Mouse (Mus musculus): ENCODE measurements around the gene Pde4dip. TPM values are rescaled to one million over a fixed set of nuclear protein-coding genes. Genes with fewer than 3 reads are reported as not detected.

Gene Pde4dip
- polyA plus RNA-seq, 1 experiment from 2014 or later: 99.4 TPM

GRCm38 (mm10) chr3:97682159-97682502 lies 206.4 kb downstream of the Pde4dip start:
- H3K36me3 ChIP-seq (ENCODE audit: control insufficient read depth, insufficient read depth, low read length): no peaks in the 10 kb centered on the region
- no peaks in the 10 kb centered on the region for H3K27me3 ChIP-seq (ENCODE audit: control insufficient read depth, insufficient read depth, low read length)
- H3K4me3 ChIP-seq (ENCODE audit: control insufficient read depth in 1 of 2, insufficient read depth in 1 of 2, low read depth in 1 of 2, low read length in 2 of 2): peak overlapping the region; percentile 42 to 43
- peak overlapping the region; percentile 62 for H3K9ac ChIP-seq (ENCODE audit: low read length)
- peak overlapping the region; percentile 87 for H3K4me2 ChIP-seq (ENCODE audit: low read length)
- WGBS: 2% methylated on average over 11 of the region's 11 CpGs
- no peak for ATAC-seq (ENCODE audit: insufficient number of reproducible peaks, insufficient read depth, low FRiP score, low read depth)
- H3K4me1 ChIP-seq (ENCODE audit: control insufficient read depth in 2 of 2, insufficient read depth in 2 of 2, low read length in 2 of 2): peaks cover 19 to 30% of the 10 kb centered on the region in 2 experiments
- H3K27ac ChIP-seq (replicated peaks in 1 of 2; ENCODE audit: control insufficient read depth in 1 of 2, insufficient read depth in 1 of 2, low read depth in 2 of 2, low read length in 2 of 2): no peak overlapping the region
- no peaks in the 10 kb centered on the region for H3K9me3 ChIP-seq (ENCODE audit: control insufficient read depth, low read length)

DNA sequence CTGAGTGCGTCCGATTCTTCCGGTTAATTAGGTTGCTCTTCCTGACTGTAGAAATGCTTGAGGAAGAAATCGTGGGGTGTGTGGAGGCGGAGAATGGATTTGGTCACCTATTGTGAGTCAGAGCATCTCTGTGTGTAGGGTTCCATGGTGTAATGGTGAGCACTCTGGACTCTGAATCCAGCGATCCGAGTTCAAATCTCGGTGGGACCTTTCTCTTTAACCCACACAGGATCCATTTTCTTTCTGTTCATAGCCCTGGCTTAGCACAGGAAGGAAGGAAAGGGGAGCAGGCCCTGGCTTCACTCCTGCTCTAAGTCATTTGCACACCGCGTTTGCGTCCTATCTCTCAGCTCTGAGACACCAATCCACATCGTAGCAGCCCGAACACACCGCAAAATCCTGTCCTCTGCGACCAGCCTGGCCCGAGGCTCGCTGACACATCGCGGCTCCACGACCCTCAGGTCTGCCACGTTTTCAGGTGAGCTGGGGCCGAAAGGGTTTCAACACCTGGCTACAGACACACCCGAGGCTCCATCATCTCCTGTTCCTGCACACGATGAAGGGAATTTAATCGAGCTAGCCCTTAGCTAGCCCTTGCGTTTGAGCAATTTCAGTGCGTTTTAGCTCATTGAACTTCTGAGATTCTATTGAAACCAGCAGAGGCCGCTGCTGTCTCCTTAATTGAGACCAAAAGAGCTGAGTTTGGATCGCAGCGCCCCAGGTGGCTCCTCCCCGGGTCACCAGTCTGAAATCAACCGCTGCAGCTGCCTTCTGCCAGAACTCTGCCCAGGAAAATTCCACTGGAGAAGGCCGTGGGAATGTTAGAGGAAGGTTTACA lies 207.0 kb downstream of the Pde4dip start:
- Histone ChIP-seq H3K36me3 (ENCODE audit: control insufficient read depth, insufficient read depth, low read length) (no peaks in the 10 kb centered on the region), H3K9me3 (ENCODE audit: control insufficient read depth, low read length) (no peaks in the 10 kb centered on the region), H3K4me1 (ENCODE audit: control insufficient read depth in 2 of 2, insufficient read depth in 2 of 2, low read length in 2 of 2) (peaks cover 19 to 30% of the 10 kb centered on the region in 2 experiments), H3K27me3 (ENCODE audit: control insufficient read depth, insufficient read depth, low read length) (no peaks in the 10 kb centered on the region), H3K27ac (replicated peaks in 1 of 2; ENCODE audit: control insufficient read depth in 1 of 2, insufficient read depth in 1 of 2, low read depth in 2 of 2, low read length in 2 of 2) (0 out of 4 replicates have a peak overlapping the region, but pooled peaks of 1 of the 2 experiments have one; percentile 8), H3K9ac (ENCODE audit: low read length) (peak overlapping the region; percentile 62), H3K4me2 (ENCODE audit: low read length) (peak overlapping the region; percentile 87), H3K4me3 (ENCODE audit: control insufficient read depth in 1 of 2, insufficient read depth in 1 of 2, low read depth in 1 of 2, low read length in 2 of 2) (peak overlapping the region; percentile 42 to 43)
- ATAC-seq (ENCODE audit: insufficient number of reproducible peaks, insufficient read depth, low FRiP score, low read depth): no peak
- WGBS: 2% methylated on average over 33 of the region's 33 CpGs

- Histone ChIP-seq H3K36me3 (ENCODE audit: control insufficient read depth, insufficient read depth, low read length) (no peaks in the 10 kb centered on the region), H3K4me2 (ENCODE audit: low read length) (peak overlapping the region; percentile 87), H3K27me3 (ENCODE audit: control insufficient read depth, insufficient read depth, low read length) (no peaks in the 10 kb centered on the region), H3K4me3 (ENCODE audit: control insufficient read depth in 1 of 2, insufficient read depth in 1 of 2, low read depth in 1 of 2, low read length in 2 of 2) (peak overlapping the region; percentile 42 to 43), H3K9me3 (ENCODE audit: control insufficient read depth, low read length) (no peaks in the 10 kb centered on the region), H3K27ac (replicated peaks in 1 of 2; ENCODE audit: control insufficient read depth in 1 of 2, insufficient read depth in 1 of 2, low read depth in 2 of 2, low read length in 2 of 2) (0 out of 4 replicates have a peak overlapping the region, but pooled peaks of 1 of the 2 experiments have one; percentile 8), H3K9ac (ENCODE audit: low read length) (peak overlapping the region; percentile 62), H3K4me1 (ENCODE audit: control insufficient read depth in 2 of 2, insufficient read depth in 2 of 2, low read length in 2 of 2) (peaks cover 19 to 30% of the 10 kb centered on the region in 2 experiments)
- 2% methylated on average over 28 of the region's 28 CpGs for WGBS
- ATAC-seq (ENCODE audit: insufficient number of reproducible peaks, insufficient read depth, low FRiP score, low read depth): peak; percentile 72
These were observed 207.7 kb downstream of the Pde4dip start for GRCm38 (mm10) chr3:97680631-97681320.

GRCm38 (mm10) chr3:97678416-97678815 lies 210.1 kb downstream of the Pde4dip start:
- no peaks in the 10 kb centered on the region for H3K9me3 ChIP-seq (ENCODE audit: control insufficient read depth, low read length)
- H3K36me3 ChIP-seq (ENCODE audit: control insufficient read depth, insufficient read depth, low read length): peaks cover under 1% of the 10 kb centered on the region; the same call in 1 of the 2 replicates
- WGBS: 94% methylated on average over 3 of the region's 3 CpGs
- no peak overlapping the region for H3K27ac ChIP-seq (replicated peaks in 1 of 2; ENCODE audit: control insufficient read depth in 1 of 2, insufficient read depth in 1 of 2, low read depth in 2 of 2, low read length in 2 of 2)
- H3K4me3 ChIP-seq (ENCODE audit: control insufficient read depth in 1 of 2, insufficient read depth in 1 of 2, low read depth in 1 of 2, low read length in 2 of 2): no peak overlapping the region
- no peak for ATAC-seq (ENCODE audit: insufficient number of reproducible peaks, insufficient read depth, low FRiP score, low read depth)
- no peaks in the 10 kb centered on the region for H3K27me3 ChIP-seq (ENCODE audit: control insufficient read depth, insufficient read depth, low read length)
- no peak overlapping the region for H3K9ac ChIP-seq (ENCODE audit: low read length)
- peaks cover 9 to 20% of the 10 kb centered on the region in 2 experiments for H3K4me1 ChIP-seq (ENCODE audit: control insufficient read depth in 2 of 2, insufficient read depth in 2 of 2, low read length in 2 of 2)
- no peak overlapping the region for H3K4me2 ChIP-seq (ENCODE audit: low read length)

- Histone ChIP-seq H3K9me3 (ENCODE audit: control insufficient read depth, low read length) (no peaks in the 10 kb centered on the region), H3K27me3 (ENCODE audit: control insufficient read depth, insufficient read depth, low read length) (no peaks in the 10 kb centered on the region), H3K4me3 (ENCODE audit: control insufficient read depth in 1 of 2, insufficient read depth in 1 of 2, low read depth in 1 of 2, low read length in 2 of 2) (no peak overlapping the region), H3K9ac (ENCODE audit: low read length) (no peak overlapping the region), H3K36me3 (ENCODE audit: control insufficient read depth, insufficient read depth, low read length) (peaks cover 17% of the 10 kb centered on the region), H3K4me2 (ENCODE audit: low read length) (no peak overlapping the region), H3K27ac (replicated peaks in 1 of 2; ENCODE audit: control insufficient read depth in 1 of 2, insufficient read depth in 1 of 2, low read depth in 2 of 2, low read length in 2 of 2) (no peak overlapping the region), H3K4me1 (ENCODE audit: control insufficient read depth in 2 of 2, insufficient read depth in 2 of 2, low read length in 2 of 2) (peaks cover 0 to 3% of the 10 kb centered on the region in 2 experiments; a peak in 1 of 4 replicates)
- 93% methylated on average over 3 of the region's 3 CpGs for WGBS
- ATAC-seq (ENCODE audit: insufficient number of reproducible peaks, insufficient read depth, low FRiP score, low read depth): no peak
These were observed 212.4 kb downstream of the Pde4dip start for GRCm38 (mm10) chr3:97676126-97676525.

DNA sequence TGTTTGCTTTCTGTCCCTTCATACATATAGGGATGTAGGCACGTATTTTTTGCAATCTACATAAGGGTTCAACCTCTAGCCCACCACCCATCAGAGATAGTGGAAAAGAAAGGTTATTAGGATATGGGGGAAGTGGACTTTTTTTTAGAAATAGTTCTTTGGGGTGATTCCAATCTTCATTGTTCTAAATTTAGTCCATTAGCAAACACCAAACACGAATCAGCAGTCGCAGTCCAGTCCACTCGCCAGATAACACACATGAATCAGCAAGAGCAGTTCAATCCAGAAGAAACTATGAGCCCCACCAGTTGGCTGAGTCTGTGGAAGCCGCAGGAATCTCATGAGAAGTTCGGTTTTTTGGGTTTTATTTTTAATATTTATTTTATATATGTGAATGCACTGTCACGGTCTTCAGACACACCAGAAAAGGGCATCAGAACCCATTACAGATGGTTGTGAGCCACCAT lies 213.8 kb downstream of the Pde4dip start, which contains the start of gene Gm17651:
Gene Gm17651 (minus strand): TSS at position 51 of the 467 bp plus-strand sequence.
- Histone ChIP-seq H3K4me1 (ENCODE audit: control insufficient read depth in 2 of 2, insufficient read depth in 2 of 2, low read length in 2 of 2) (no peaks in the 10 kb centered on the region), H3K9me3 (ENCODE audit: control insufficient read depth, low read length) (no peaks in the 10 kb centered on the region), H3K4me2 (ENCODE audit: low read length) (no peak within 1 kb of the TSS), H3K27ac (replicated peaks in 1 of 2; ENCODE audit: control insufficient read depth in 1 of 2, insufficient read depth in 1 of 2, low read depth in 2 of 2, low read length in 2 of 2) (no peak within 1 kb of the TSS), H3K4me3 (ENCODE audit: control insufficient read depth in 1 of 2, insufficient read depth in 1 of 2, low read depth in 1 of 2, low read length in 2 of 2) (no peak within 1 kb of the TSS), H3K27me3 (ENCODE audit: control insufficient read depth, insufficient read depth, low read length) (no peaks in the 10 kb centered on the region), H3K36me3 (ENCODE audit: control insufficient read depth, insufficient read depth, low read length) (peaks cover 32% of the 10 kb centered on the region), H3K9ac (ENCODE audit: low read length) (no peak within 1 kb of the TSS)
- 62% methylated on average over 7 of the region's 7 CpGs for WGBS
- no peak for ATAC-seq (ENCODE audit: insufficient number of reproducible peaks, insufficient read depth, low FRiP score, low read depth)

DNA sequence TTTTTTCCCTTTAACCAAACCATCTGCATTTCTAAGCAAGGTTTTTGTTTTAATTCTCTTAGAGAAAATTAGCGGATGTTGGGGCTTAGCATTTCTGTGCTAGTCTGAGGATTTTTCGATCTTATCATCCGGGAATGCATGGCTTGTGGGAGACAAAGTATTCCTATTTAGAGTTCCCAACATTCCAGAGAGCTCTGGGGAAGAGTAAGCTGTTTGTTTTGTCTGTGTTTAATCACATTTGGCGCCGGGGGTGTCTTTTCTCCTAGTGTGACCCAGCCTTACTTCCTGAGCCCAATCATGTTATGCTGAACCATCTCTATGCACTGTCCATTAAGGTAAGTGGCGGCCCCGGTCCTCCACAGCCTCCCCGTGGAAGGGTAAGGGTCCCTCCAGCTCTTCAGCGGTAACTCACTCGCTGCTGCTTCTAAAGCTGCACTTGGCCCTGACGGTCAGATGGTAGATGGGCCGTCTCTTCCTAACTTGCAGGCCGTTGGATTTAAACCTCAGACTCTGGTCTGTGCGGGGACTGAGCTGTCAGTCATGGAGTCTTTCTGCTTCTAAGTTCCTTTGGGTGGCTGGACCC lies 221.3 kb downstream of the Pde4dip start:
- Histone ChIP-seq H3K4me1 (ENCODE audit: control insufficient read depth in 2 of 2, insufficient read depth in 2 of 2, low read length in 2 of 2) (peaks cover 19 to 24% of the 10 kb centered on the region in 2 experiments), H3K9me3 (ENCODE audit: control insufficient read depth, low read length) (no peaks in the 10 kb centered on the region), H3K27ac (replicated peaks in 1 of 2; ENCODE audit: control insufficient read depth in 1 of 2, insufficient read depth in 1 of 2, low read depth in 2 of 2, low read length in 2 of 2) (peak overlapping the region in 1 of 2 experiments; percentile 21; a peak in 2 of 4 replicates), H3K4me2 (ENCODE audit: low read length) (peak overlapping the region; percentile 19; the same call in 1 of the 2 replicates), H3K27me3 (ENCODE audit: control insufficient read depth, insufficient read depth, low read length) (no peaks in the 10 kb centered on the region), H3K9ac (ENCODE audit: low read length) (no peak overlapping the region), H3K36me3 (ENCODE audit: control insufficient read depth, insufficient read depth, low read length) (peaks cover 85% of the 10 kb centered on the region), H3K4me3 (ENCODE audit: control insufficient read depth in 1 of 2, insufficient read depth in 1 of 2, low read depth in 1 of 2, low read length in 2 of 2) (no peak overlapping the region)
- WGBS: 23% methylated on average over 14 of the region's 14 CpGs
- ATAC-seq (ENCODE audit: insufficient number of reproducible peaks, insufficient read depth, low FRiP score, low read depth): no peak
